Mouse (Mus musculus): ENCODE data around the gene Thnsl2. TPM values are rescaled to one million over a fixed set of nuclear protein-coding genes. Genes with fewer than 3 reads are reported as not detected.

Gene Thnsl2
- polyA plus RNA-seq (2015; fragmentation: Nextera tagmentation; extraction: Ambion mirVana), result 27.1 and 46.0 TPM in 2 replicates

GRCm38 (mm10) chr6:71143894-71144455, at the start of gene Thnsl2:
Gene Thnsl2 (minus strand): TSS chr6:71144439.

Other genes with a start within 250 kb of the Thnsl2 start
- gene Tex37, start 225.5 kb downstream of the Thnsl2 start, polyA plus RNA-seq (2015; fragmentation: Nextera tagmentation; extraction: Ambion mirVana), result not detected in 2 replicates
- not detected in 2 replicates for gene Foxi3, start 187.9 kb downstream of the Thnsl2 start, polyA plus RNA-seq (2015; fragmentation: Nextera tagmentation; extraction: Ambion mirVana)
- gene Fabp1, start 55.4 kb upstream of the Thnsl2 start, polyA plus RNA-seq (2015; fragmentation: Nextera tagmentation; extraction: Ambion mirVana), result 167 and 268 TPM in 2 replicates
- gene Krcc1, start 127.2 kb upstream of the Thnsl2 start, polyA plus RNA-seq (2015; fragmentation: Nextera tagmentation; extraction: Ambion mirVana), result 50.0 and 64.3 TPM in 2 replicates
- 0.68 and 0.84 TPM in 2 replicates for gene Smyd1, start 177.8 kb upstream of the Thnsl2 start, polyA plus RNA-seq (2015; fragmentation: Nextera tagmentation; extraction: Ambion mirVana)
- gene Cd8b1, start 178.3 kb upstream of the Thnsl2 start, polyA plus RNA-seq (2015; fragmentation: Nextera tagmentation; extraction: Ambion mirVana), result 0.08 and 0.63 TPM in 2 replicates
- 0.30 TPM in 1 of 2 replicates, not detected in the other for gene Cd8a, start 229.0 kb upstream of the Thnsl2 start, polyA plus RNA-seq (2015; fragmentation: Nextera tagmentation; extraction: Ambion mirVana)

Data from adrenal gland, postnatal 0 days (tissue).